Mouse (Mus musculus): ENCODE data around the gene Taar3.

The Taar3 gene

GRCm38 (mm10) chr10:23949508-23950005, at the start of gene Taar3:
TSS of gene Taar3 (plus strand) at chr10:23949558.
- in situ Hi-C loops (cut with MboI): no loop called here

DNA sequence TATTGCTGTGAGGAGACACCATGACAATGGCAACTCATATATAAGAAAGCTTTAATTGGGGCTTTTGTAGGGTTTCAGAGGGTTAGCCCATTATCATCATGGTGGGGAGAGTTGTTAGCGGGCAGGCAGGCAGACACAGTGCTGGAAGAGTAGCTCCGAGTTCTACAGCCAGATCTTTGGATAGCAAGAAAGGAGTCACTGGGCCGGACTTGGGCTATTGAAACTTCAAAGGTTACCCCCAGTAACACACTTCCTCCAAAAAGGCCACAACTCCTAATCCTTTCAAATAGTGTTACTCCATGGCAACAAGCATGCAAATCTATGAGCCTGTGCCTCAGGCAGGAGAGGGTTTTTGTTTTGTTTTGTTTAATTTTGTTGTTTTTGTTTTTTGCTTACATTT, 48.2 kb upstream of the Taar3 start:
- in situ Hi-C loops (cut with MboI): no loop called here

DNA sequence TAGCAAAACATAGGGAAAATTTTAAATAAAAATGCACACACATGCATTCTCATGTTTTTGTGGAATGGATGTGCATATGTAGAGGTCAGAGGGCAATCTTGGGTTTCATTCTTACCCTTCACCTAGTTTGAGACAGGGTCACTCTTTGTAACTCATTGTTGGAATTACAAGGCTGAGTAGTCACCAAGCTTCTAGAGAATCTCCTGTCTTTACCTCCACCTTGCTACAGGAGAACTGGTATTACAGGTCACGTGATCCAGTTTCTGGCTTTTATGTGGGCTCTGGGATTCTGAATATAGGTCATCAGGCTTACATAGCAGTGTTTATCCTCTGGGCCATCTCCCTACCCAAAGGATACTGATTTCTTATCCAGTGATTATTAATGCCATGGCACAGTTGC, 43.7 kb upstream of the Taar3 start:
- in situ Hi-C loops (cut with MboI): no loop called here

GRCm38 (mm10) chr10:23920056-23920455, 29.3 kb upstream of the Taar3 start, which contains the start of gene Taar1:
TSS of gene Taar1 (plus strand) at chr10:23920356.
- in situ Hi-C loops (cut with MboI): no loop called here

DNA sequence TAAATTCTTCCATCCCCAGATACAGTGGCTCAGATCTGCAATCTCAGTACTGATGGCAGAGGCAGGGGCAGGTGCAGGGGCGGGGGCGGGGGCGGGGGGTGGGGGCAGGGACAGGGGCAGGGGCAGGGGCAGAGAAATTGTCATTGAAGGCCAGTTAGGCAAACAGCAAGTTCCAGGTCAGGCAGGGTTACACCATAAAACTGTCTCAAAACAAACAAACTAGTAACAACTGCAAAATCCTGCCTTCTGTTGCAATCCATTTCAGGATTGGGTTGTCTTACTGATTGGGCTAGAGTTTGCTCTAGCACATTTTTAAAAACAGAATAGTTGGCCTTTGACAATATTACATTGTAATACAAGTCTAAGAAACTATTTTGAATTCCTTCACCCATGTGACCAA, 26.9 kb upstream of the Taar3 start:
- in situ Hi-C loops (cut with MboI): no loop called here

GRCm38 (mm10) chr10:23923941-23924340, 25.4 kb upstream of the Taar3 start:
- in situ Hi-C loops (cut with MboI): no loop called here

- in situ Hi-C loops (cut with MboI): no loop called here
Measured at GRCm38 (mm10) chr10:23937613-23938012, 11.7 kb upstream of the Taar3 start.

- in situ Hi-C loops (cut with MboI): no loop called here
Measured at GRCm38 (mm10) chr10:23938312-23938711, 11.0 kb upstream of the Taar3 start, which contains the start of gene Taar2. TSS of gene Taar2 (plus strand) at chr10:23938572.

GRCm38 (mm10) chr10:23942465-23942864, 6.9 kb upstream of the Taar3 start:
- in situ Hi-C loops (cut with MboI): no loop called here

GRCm38 (mm10) chr10:23948026-23948425, 1.3 kb upstream of the Taar3 start:
- in situ Hi-C loops (cut with MboI): no loop called here

DNA sequence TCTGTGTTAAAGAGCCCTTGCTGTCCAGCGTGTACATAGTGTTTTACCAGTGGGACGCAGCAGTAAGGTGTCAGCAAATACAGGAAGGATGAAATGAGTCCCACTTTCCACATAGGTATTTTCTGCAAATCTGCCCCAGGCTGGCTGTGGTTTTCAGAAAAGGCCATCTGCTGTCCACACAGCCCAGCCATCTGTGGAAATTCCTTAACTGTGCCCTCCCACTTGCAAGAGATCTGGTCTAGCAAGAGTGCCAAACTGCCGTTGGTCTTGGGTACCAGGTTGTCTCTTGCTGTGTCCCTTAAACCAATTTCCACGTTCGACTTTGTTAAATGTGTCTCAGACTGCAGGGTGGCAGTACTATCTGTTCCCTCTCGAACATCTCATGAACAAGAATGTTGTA, 2.4 kb downstream of the Taar3 start:
- in situ Hi-C loops (cut with MboI): no loop called here

GRCm38 (mm10) chr10:23959071-23959470, 9.7 kb downstream of the Taar3 start:
- in situ Hi-C loops (cut with MboI): no loop called here

DNA sequence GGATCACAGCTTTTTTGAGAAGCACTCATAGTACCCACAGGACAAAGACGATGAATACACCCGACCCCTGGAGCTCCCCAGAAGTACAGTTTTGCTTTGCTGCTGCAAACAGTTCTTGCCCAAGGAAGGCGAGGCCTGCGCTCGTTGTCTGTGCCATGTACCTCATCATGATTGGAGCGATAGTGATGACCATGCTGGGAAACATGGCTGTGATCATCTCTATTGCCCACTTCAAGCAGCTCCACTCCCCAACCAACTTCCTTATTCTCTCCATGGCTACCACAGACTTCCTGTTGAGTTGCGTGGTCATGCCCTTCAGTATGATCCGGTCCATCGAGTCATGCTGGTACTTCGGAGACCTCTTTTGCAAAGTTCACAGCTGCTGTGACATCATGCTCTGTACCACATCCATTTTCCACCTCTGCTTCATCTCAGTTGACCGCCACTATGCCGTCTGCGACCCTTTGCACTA, 11.1 kb downstream of the Taar3 start, which contains the start of gene Taar4:
Gene Taar4 (plus strand): TSS at position 51 of the 472 bp plus-strand sequence.
- in situ Hi-C loops (cut with MboI): no loop called here

GRCm38 (mm10) chr10:23963444-23963843, 14.1 kb downstream of the Taar3 start:
- in situ Hi-C loops (cut with MboI): no loop called here

- in situ Hi-C loops (cut with MboI): no loop called here
Measured at GRCm38 (mm10) chr10:23964921-23965610, 15.7 kb downstream of the Taar3 start.

GRCm38 (mm10) chr10:23970656-23971165, 21.4 kb downstream of the Taar3 start, which contains the start of gene Taar5:
TSS of gene Taar5 (plus strand) at chr10:23970706.
- in situ Hi-C loops (cut with MboI): no loop called here

DNA sequence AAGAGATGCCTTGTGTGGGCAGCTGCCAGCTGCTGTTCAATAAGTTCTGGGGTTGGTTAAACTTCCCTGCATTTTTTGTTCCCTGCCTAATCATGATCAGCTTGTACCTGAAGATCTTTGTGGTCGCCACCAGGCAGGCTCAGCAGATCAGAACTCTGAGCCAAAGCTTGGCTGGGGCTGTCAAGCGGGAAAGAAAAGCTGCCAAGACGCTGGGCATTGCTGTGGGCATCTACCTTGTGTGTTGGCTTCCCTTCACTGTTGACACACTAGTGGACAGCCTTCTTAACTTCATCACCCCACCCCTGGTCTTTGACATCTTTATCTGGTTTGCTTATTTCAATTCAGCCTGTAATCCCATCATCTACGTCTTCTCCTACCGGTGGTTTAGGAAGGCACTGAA, 21.9 kb downstream of the Taar3 start:
- in situ Hi-C loops (cut with MboI): no loop called here

DNA sequence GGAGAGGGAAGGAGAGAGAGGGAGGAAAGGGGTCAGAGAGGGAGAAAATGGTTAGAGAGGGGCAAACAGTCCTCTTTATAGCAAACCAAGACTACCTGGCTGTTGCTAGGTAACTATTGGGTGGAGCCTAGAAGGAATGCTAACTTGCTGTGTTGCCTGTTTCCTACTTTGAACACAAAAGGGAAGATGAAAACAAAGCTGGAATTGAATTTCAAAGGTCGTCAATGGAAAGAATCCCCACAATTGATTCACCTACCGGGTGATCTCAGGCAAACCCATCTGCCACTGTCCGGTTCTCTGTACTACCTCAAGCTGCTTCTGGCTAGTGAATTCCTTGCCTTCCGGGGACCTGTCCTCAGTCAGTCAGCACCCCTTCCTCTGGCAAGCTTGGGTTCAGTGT, 28.6 kb downstream of the Taar3 start:
- in situ Hi-C loops (cut with MboI): no loop called here

DNA sequence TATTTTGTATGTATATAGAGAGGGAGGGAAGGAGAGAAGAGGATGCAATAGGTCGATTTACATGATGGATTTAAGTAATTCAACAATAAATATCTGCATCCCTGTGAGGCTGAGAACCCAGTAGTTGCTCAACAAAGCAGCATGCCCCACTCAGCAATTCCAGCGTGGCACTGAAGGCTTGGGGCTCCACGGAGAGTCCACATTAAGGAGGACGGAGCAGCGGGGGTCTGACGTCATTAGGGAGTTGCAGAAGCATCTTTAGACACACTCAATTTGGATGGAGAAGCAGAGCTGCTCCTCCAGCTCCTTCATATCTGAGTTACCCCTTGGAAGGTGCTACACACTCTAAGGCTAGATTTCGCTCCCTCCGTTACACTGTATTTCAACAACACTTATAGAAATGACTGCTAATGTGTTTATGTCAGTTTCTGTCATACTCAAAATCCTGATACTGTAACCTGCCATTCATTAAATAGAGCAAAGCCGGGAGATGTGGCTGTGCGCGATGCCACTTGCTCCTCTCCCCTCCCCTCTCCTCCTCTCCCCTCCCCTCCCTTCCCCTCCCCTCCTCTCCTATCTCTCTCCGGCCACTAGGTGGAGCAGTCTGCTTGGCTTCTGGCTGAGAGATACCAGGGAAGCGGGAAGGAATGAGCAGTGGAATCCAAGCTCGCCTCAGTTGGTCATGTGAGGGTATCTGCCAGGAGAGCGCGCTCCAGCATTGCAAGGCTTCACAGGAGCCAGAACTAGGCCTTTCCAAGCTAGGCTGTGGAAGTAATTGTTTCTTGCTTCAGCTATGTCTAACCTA, 29.7 kb downstream of the Taar3 start:
- in situ Hi-C loops (cut with MboI): no loop called here

GRCm38 (mm10) chr10:23985546-23985945, 36.2 kb downstream of the Taar3 start, which contains the start of gene Taar6:
TSS of gene Taar6 (minus strand) at chr10:23985646.
- in situ Hi-C loops (cut with MboI): no loop called here

DNA sequence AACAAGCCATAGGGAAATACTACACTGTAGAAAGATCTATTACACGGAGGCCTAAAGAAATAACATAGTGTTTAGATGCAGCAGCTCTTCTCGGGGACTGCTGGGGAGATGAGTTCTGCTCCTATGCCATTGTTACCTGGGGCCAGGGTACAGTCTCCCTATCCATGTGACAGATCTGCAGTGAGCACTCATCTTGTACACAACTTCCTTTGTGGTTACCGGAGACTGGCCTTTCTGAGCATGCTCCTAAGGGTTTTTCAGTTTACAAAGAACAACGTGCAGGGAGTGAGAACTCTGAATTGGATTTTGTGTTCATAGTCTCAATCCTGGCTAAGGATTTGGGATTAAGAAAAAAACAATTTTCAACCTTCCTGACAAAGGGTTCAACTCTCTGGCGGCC, 37.1 kb downstream of the Taar3 start:
- in situ Hi-C loops (cut with MboI): no loop called here

- in situ Hi-C loops (cut with MboI): no loop called here
Measured at GRCm38 (mm10) chr10:23993381-23993780, 44.0 kb downstream of the Taar3 start, which contains the start of gene Taar7a. TSS of gene Taar7a (minus strand) at chr10:23993481.

Measured in mature B cell (primary cell).